Mouse (Mus musculus) erythroblast, embryonic 14.5 days (primary cell): ENCODE results near the gene Tnn. TPM values are rescaled to one million over a fixed set of nuclear protein-coding genes. Genes with fewer than 3 reads are reported as not detected.

Experiments used
- H3K27me3 ChIP-seq: 2 replicates; pipeline ENCODE4 v1.6.1; 2012; ENCODE audit warnings: inconsistent platforms; ENCODE audit not compliant: control insufficient read depth
- H3K36me3 ChIP-seq: 2 replicates; pipeline ENCODE4 v1.6.1; 2012; ENCODE audit warnings: mild to moderate bottlenecking, inconsistent platforms; ENCODE audit not compliant: control insufficient read depth
- H3K4me1 ChIP-seq: 2 replicates; pipeline ENCODE4 v1.6.1; 2012; ENCODE audit warnings: inconsistent platforms; ENCODE audit not compliant: control insufficient read depth
- H3K4me3 ChIP-seq: replicated peaks from 2 replicates; pipeline ENCODE3; 2012; ENCODE audit warnings: moderate library complexity, mild to moderate bottlenecking, inconsistent platforms
- H3K9me3 ChIP-seq: 2 replicates; pipeline ENCODE4 v1.6.1; 2012; ENCODE audit warnings: low read length, inconsistent platforms, mixed read lengths; ENCODE audit not compliant: control insufficient read depth
- GATA1 ChIP-seq: IDR thresholded peaks from 2 replicates; pipeline ENCODE4 v1.6.1; 2012; ENCODE audit warnings: low read length, inconsistent platforms, mixed read lengths
- TAL1 ChIP-seq: IDR thresholded peaks from 3 replicates; pipeline ENCODE4 v1.6.1; 2012; ENCODE audit warnings: low read length, inconsistent platforms, mixed read lengths
- polyA plus RNA-seq: library from polyadenylated mRNA; stranded (reverse); fragments of >175 nt; gene quantifications from 2 replicates; pipeline ENCODE4 v1.2.3, GENCODE M21; 2012

Tnn gene
- polyA plus RNA-seq = not detected in 2 replicates

GRCm38 (mm10) chr1:160153480-160153879 is at the start of gene Tnn:
TSS of gene Tnn (minus strand) at chr1:160153580.
- Histone ChIP-seq H3K4me3 (no peak within 1 kb of the TSS), H3K9me3 (no peaks in the 10 kb centered on the region), H3K36me3 (no peaks in the 10 kb centered on the region), H3K4me1 (no peaks in the 10 kb centered on the region), H3K27me3 (no peaks in the 10 kb centered on the region)
- TF ChIP-seq TAL1 (no peak), GATA1 (no peak)

GRCm38 (mm10) chr1:160195337-160195663 is 41.9 kb upstream of the Tnn start:
- no peak for TF ChIP-seq TAL1
- TF ChIP-seq GATA1 = no peak
- peak overlapping the region; percentile 79 for H3K4me3 ChIP-seq
- peaks cover 20% of the 10 kb centered on the region for H3K4me1 ChIP-seq
- peaks cover 39% of the 10 kb centered on the region for H3K36me3 ChIP-seq
- no peaks in the 10 kb centered on the region for H3K27me3 ChIP-seq
- H3K9me3 ChIP-seq = no peaks in the 10 kb centered on the region

- no peaks in the 10 kb centered on the region for H3K9me3 ChIP-seq
- TF ChIP-seq TAL1 = no peak
- TF ChIP-seq GATA1 = peak; percentile 37; the same call in 1 of the 2 replicates
- H3K36me3 ChIP-seq = peaks cover 33% of the 10 kb centered on the region
- H3K4me1 ChIP-seq = peaks cover 20% of the 10 kb centered on the region
- peak within 1 kb of the TSS; percentile 79 for H3K4me3 ChIP-seq
- no peaks in the 10 kb centered on the region for H3K27me3 ChIP-seq
Measured at GRCm38 (mm10) chr1:160194529-160195336, 41.4 kb upstream of the Tnn start, which contains the start of gene Mrps14. TSS of gene Mrps14 (plus strand) at chr1:160195215.

- TF ChIP-seq GATA1 = no peak
- TF ChIP-seq TAL1 = no peak
- Histone ChIP-seq H3K36me3 (no peaks in the 10 kb centered on the region), H3K9me3 (no peaks in the 10 kb centered on the region), H3K27me3 (no peaks in the 10 kb centered on the region), H3K4me3 (no peak overlapping the region), H3K4me1 (no peaks in the 10 kb centered on the region)
Measured at GRCm38 (mm10) chr1:160184506-160184905, 31.1 kb upstream of the Tnn start.

- H3K4me3 ChIP-seq = no peak overlapping the region
- TF ChIP-seq TAL1 = no peak
- TF ChIP-seq GATA1 = no peak
- H3K4me1 ChIP-seq = no peaks in the 10 kb centered on the region
- H3K36me3 ChIP-seq = no peaks in the 10 kb centered on the region
- no peaks in the 10 kb centered on the region for H3K27me3 ChIP-seq
- H3K9me3 ChIP-seq = no peaks in the 10 kb centered on the region
Measured at GRCm38 (mm10) chr1:160181216-160181615, 27.8 kb upstream of the Tnn start.

- no peaks in the 10 kb centered on the region for H3K36me3 ChIP-seq
Measured at GRCm38 (mm10) chr1:160176903-160177302, 23.5 kb upstream of the Tnn start.

GRCm38 (mm10) chr1:160166600-160166999 is 13.2 kb upstream of the Tnn start:
- H3K9me3 ChIP-seq = no peaks in the 10 kb centered on the region
- no peaks in the 10 kb centered on the region for H3K4me1 ChIP-seq
- TF ChIP-seq TAL1 (no peak), GATA1 (no peak)
- H3K36me3 ChIP-seq = no peaks in the 10 kb centered on the region
- no peak overlapping the region for H3K4me3 ChIP-seq
- H3K27me3 ChIP-seq = no peaks in the 10 kb centered on the region

More at GRCm38 (mm10) chr1:160176903-160177302, 23.5 kb upstream of the Tnn start:
- TF ChIP-seq GATA1 (no peak), TAL1 (no peak)
- H3K4me1 ChIP-seq = no peaks in the 10 kb centered on the region
- H3K4me3 ChIP-seq = no peak overlapping the region
- H3K9me3 ChIP-seq = no peaks in the 10 kb centered on the region
- H3K27me3 ChIP-seq = no peaks in the 10 kb centered on the region

GRCm38 (mm10) chr1:160158190-160158589 is 4.8 kb upstream of the Tnn start:
- Histone ChIP-seq H3K9me3 (no peaks in the 10 kb centered on the region), H3K4me1 (no peaks in the 10 kb centered on the region), H3K36me3 (no peaks in the 10 kb centered on the region), H3K4me3 (no peak overlapping the region), H3K27me3 (no peaks in the 10 kb centered on the region)
- no peak for TF ChIP-seq TAL1
- TF ChIP-seq GATA1 = no peak

- Histone ChIP-seq H3K9me3 (no peaks in the 10 kb centered on the region; the same call in 1 of the 2 replicates), H3K4me1 (no peaks in the 10 kb centered on the region), H3K4me3 (no peak overlapping the region), H3K27me3 (no peaks in the 10 kb centered on the region), H3K36me3 (no peaks in the 10 kb centered on the region)
- TF ChIP-seq GATA1 (no peak), TAL1 (no peak)
Measured at GRCm38 (mm10) chr1:160150726-160151125, 2.7 kb downstream of the Tnn start.
